Mouse (Mus musculus): Measurements from ENCODE around the gene Cenpp. TPM values are rescaled to one million over a fixed set of nuclear protein-coding genes. Genes with fewer than 3 reads are reported as not detected.

Cenpp gene
- polyA plus RNA-seq, 1 experiment from 2014 or later: 47.1 TPM

- DNase-seq (ENCODE audit: low spot score) (no peak), ATAC-seq (replicated peaks; ENCODE audit: insufficient number of reproducible peaks, low FRiP score, low TSS enrichment, low read depth) (no peak)
- Histone ChIP-seq H3K4me1 (ENCODE audit: control insufficient read depth, insufficient read depth, low read length) (no peaks in the 10 kb centered on the region), H3K27ac (replicated peaks; ENCODE audit: low read depth, low read length) (no peak overlapping the region), H3K4me2 (ENCODE audit: low read depth, low read length) (no peak overlapping the region), H3K9me3 (replicated peaks; ENCODE audit: control insufficient read depth, low read length) (no peaks in the 10 kb centered on the region), H3K4me3 (ENCODE audit: low read depth, low read length) (no peak overlapping the region), H3K36me3 (replicated peaks; ENCODE audit: control insufficient read depth, insufficient read depth, low read depth, low read length) (no peaks in the 10 kb centered on the region), H3K9ac (replicated peaks; ENCODE audit: low read length) (no peak overlapping the region), H3K27me3 (ENCODE audit: control insufficient read depth, insufficient read depth, low read length) (no peaks in the 10 kb centered on the region)
- WGBS: 96% methylated on average over 6 of the region's 6 CpGs
These were observed 179.9 kb downstream of the Cenpp start for GRCm38 (mm10) chr13:49472676-49473005.

DNA sequence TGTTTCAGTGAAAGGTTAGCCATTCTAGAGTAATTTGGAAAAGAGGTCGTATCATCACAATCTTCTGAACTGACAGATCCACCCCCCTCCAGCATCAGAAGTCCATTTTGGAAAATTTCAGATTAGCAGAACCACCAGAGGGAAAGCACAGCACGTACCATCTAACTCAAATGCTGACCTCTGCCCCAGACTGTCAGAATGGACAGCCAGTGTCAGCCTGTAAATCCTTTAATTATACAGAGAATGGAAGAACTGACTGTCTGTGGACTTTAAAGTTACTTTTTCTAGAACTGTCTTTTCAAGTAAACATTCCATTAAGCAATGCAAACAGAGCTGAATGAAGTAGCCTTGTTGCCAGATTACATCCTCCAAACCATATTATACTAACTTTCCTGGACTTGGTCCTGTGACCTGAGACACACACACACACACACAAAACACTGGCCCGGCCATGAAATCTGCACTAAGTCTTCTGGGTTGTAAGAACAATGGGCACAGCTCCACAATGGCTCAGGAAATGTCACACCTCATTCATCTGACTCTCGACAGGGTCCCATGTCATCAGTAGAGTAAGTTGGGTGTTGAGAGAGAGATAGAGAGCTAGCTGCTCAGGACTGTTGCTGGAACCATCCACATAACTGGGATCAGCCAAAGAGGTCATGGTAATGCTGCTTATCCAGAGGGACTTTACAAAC, 180.5 kb downstream of the Cenpp start:
- Histone ChIP-seq H3K9ac (replicated peaks; ENCODE audit: low read length) (no peak overlapping the region), H3K4me2 (ENCODE audit: low read depth, low read length) (no peak overlapping the region), H3K27ac (replicated peaks; ENCODE audit: low read depth, low read length) (no peak overlapping the region), H3K27me3 (ENCODE audit: control insufficient read depth, insufficient read depth, low read length) (no peaks in the 10 kb centered on the region), H3K36me3 (replicated peaks; ENCODE audit: control insufficient read depth, insufficient read depth, low read depth, low read length) (no peaks in the 10 kb centered on the region), H3K9me3 (replicated peaks; ENCODE audit: control insufficient read depth, low read length) (no peaks in the 10 kb centered on the region), H3K4me1 (ENCODE audit: control insufficient read depth, insufficient read depth, low read length) (no peaks in the 10 kb centered on the region), H3K4me3 (ENCODE audit: low read depth, low read length) (no peak overlapping the region)
- 71% methylated on average over 4 of the region's 4 CpGs for WGBS
- ATAC-seq (replicated peaks; ENCODE audit: insufficient number of reproducible peaks, low FRiP score, low TSS enrichment, low read depth) (no peak), DNase-seq (ENCODE audit: low spot score) (no peak)

- Histone ChIP-seq H3K9ac (replicated peaks; ENCODE audit: low read length) (no peak overlapping the region), H3K36me3 (replicated peaks; ENCODE audit: control insufficient read depth, insufficient read depth, low read depth, low read length) (no peaks in the 10 kb centered on the region), H3K9me3 (replicated peaks; ENCODE audit: control insufficient read depth, low read length) (no peaks in the 10 kb centered on the region), H3K4me2 (ENCODE audit: low read depth, low read length) (no peak overlapping the region), H3K27ac (replicated peaks; ENCODE audit: low read depth, low read length) (no peak overlapping the region), H3K4me1 (ENCODE audit: control insufficient read depth, insufficient read depth, low read length) (no peaks in the 10 kb centered on the region), H3K4me3 (ENCODE audit: low read depth, low read length) (no peak overlapping the region), H3K27me3 (ENCODE audit: control insufficient read depth, insufficient read depth, low read length) (no peaks in the 10 kb centered on the region)
- WGBS: 79% methylated on average over 4 of the region's 4 CpGs
- no peak for ATAC-seq (replicated peaks; ENCODE audit: insufficient number of reproducible peaks, low FRiP score, low TSS enrichment, low read depth)
- DNase-seq (ENCODE audit: low spot score): no peak
These were observed 181.8 kb downstream of the Cenpp start for GRCm38 (mm10) chr13:49470806-49471205.

- Histone ChIP-seq H3K4me2 (ENCODE audit: low read depth, low read length) (no peak overlapping the region), H3K4me3 (ENCODE audit: low read depth, low read length) (no peak overlapping the region), H3K27ac (replicated peaks; ENCODE audit: low read depth, low read length) (no peak overlapping the region), H3K27me3 (ENCODE audit: control insufficient read depth, insufficient read depth, low read length) (no peaks in the 10 kb centered on the region), H3K9me3 (replicated peaks; ENCODE audit: control insufficient read depth, low read length) (no peaks in the 10 kb centered on the region), H3K4me1 (ENCODE audit: control insufficient read depth, insufficient read depth, low read length) (no peaks in the 10 kb centered on the region), H3K36me3 (replicated peaks; ENCODE audit: control insufficient read depth, insufficient read depth, low read depth, low read length) (no peaks in the 10 kb centered on the region; the same call in 1 of the 2 replicates), H3K9ac (replicated peaks; ENCODE audit: low read length) (no peak overlapping the region)
- DNase-seq (ENCODE audit: low spot score) (no peak), ATAC-seq (replicated peaks; ENCODE audit: insufficient number of reproducible peaks, low FRiP score, low TSS enrichment, low read depth) (no peak)
- 88% methylated on average over 4 of the region's 4 CpGs for WGBS
These were observed 182.3 kb downstream of the Cenpp start for GRCm38 (mm10) chr13:49470319-49470718.

GRCm38 (mm10) chr13:49469002-49469401, 183.6 kb downstream of the Cenpp start:
- DNase-seq (ENCODE audit: low spot score): no peak
- 87% methylated on average over 5 of the region's 5 CpGs for WGBS

GRCm38 (mm10) chr13:49467585-49467984, 185.0 kb downstream of the Cenpp start:
- peak overlapping the region; percentile 4; the same call in 1 of the 2 replicates for H3K27ac ChIP-seq (replicated peaks; ENCODE audit: low read depth, low read length)
- 38% methylated on average over 2 of the region's 2 CpGs for WGBS
- no peak overlapping the region for H3K4me2 ChIP-seq (ENCODE audit: low read depth, low read length)
- no peaks in the 10 kb centered on the region; the same call in 1 of the 2 replicates for H3K36me3 ChIP-seq (replicated peaks; ENCODE audit: control insufficient read depth, insufficient read depth, low read depth, low read length)
- H3K9me3 ChIP-seq (replicated peaks; ENCODE audit: control insufficient read depth, low read length): no peaks in the 10 kb centered on the region
- H3K4me1 ChIP-seq (ENCODE audit: control insufficient read depth, insufficient read depth, low read length): no peaks in the 10 kb centered on the region
- ATAC-seq (replicated peaks; ENCODE audit: insufficient number of reproducible peaks, low FRiP score, low TSS enrichment, low read depth): peak; percentile 47; the same call in 1 of the 2 replicates
- no peak overlapping the region for H3K9ac ChIP-seq (replicated peaks; ENCODE audit: low read length)
- H3K27me3 ChIP-seq (ENCODE audit: control insufficient read depth, insufficient read depth, low read length): no peaks in the 10 kb centered on the region
- peak; percentile 45 for DNase-seq (ENCODE audit: low spot score)
- H3K4me3 ChIP-seq (ENCODE audit: low read depth, low read length): no peak overlapping the region

More at GRCm38 (mm10) chr13:49469002-49469401, 183.6 kb downstream of the Cenpp start:
- Histone ChIP-seq H3K9ac (replicated peaks; ENCODE audit: low read length) (no peak overlapping the region), H3K27ac (replicated peaks; ENCODE audit: low read depth, low read length) (no peak overlapping the region), H3K4me1 (ENCODE audit: control insufficient read depth, insufficient read depth, low read length) (no peaks in the 10 kb centered on the region), H3K27me3 (ENCODE audit: control insufficient read depth, insufficient read depth, low read length) (no peaks in the 10 kb centered on the region), H3K4me2 (ENCODE audit: low read depth, low read length) (no peak overlapping the region), H3K4me3 (ENCODE audit: low read depth, low read length) (no peak overlapping the region), H3K36me3 (replicated peaks; ENCODE audit: control insufficient read depth, insufficient read depth, low read depth, low read length) (no peaks in the 10 kb centered on the region; the same call in 1 of the 2 replicates), H3K9me3 (replicated peaks; ENCODE audit: control insufficient read depth, low read length) (no peaks in the 10 kb centered on the region)
- ATAC-seq (replicated peaks; ENCODE audit: insufficient number of reproducible peaks, low FRiP score, low TSS enrichment, low read depth): no peak

DNA sequence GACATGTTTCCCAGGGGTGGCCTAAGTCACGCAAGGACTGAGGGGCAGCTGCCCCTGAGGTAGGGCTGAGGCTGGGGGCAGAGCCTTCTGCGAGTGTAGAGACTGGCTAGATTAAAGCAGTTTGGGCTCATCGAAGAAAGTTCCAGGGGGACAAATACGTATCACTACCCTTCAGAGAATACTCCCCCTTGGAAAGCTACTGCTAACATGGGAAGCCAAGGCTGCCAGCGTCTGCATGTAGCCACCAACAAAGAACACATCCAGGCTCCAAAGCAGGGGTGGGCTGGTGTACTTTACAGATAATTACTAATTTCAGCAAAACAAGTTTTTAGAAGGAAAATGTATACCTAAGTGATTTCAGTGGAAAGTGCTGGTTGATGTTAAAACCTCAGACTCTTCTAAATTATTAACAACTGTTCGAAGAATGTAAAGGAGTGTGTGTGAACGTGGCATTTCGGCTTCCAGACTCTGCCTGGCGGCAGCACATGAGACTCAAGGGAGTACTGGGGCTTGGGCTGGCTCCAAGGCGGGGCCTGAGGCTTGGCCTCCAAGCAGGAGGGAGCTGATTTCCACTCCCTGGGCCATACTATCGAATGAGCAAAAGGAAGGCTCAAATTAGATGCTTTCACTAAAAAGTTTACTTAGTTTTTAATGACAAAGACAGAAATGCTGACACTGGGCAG, 186.1 kb downstream of the Cenpp start:
- no peak overlapping the region for H3K9ac ChIP-seq (replicated peaks; ENCODE audit: low read length)
- peak overlapping the region; percentile 76 for H3K27ac ChIP-seq (replicated peaks; ENCODE audit: low read depth, low read length)
- DNase-seq (ENCODE audit: low spot score) (peak; percentile 65), ATAC-seq (replicated peaks; ENCODE audit: insufficient number of reproducible peaks, low FRiP score, low TSS enrichment, low read depth) (peak; percentile 58; the same call in 1 of the 2 replicates)
- H3K4me2 ChIP-seq (ENCODE audit: low read depth, low read length): no peak overlapping the region
- H3K9me3 ChIP-seq (replicated peaks; ENCODE audit: control insufficient read depth, low read length): no peaks in the 10 kb centered on the region
- H3K36me3 ChIP-seq (replicated peaks; ENCODE audit: control insufficient read depth, insufficient read depth, low read depth, low read length): no peaks in the 10 kb centered on the region; the same call in none of the 2 replicates
- no peaks in the 10 kb centered on the region for H3K4me1 ChIP-seq (ENCODE audit: control insufficient read depth, insufficient read depth, low read length)
- WGBS: 50% methylated on average over 11 of the region's 11 CpGs
- no peak overlapping the region for H3K4me3 ChIP-seq (ENCODE audit: low read depth, low read length)
- no peaks in the 10 kb centered on the region for H3K27me3 ChIP-seq (ENCODE audit: control insufficient read depth, insufficient read depth, low read length)

GRCm38 (mm10) chr13:49465875-49466274, 186.7 kb downstream of the Cenpp start:
- Histone ChIP-seq H3K9ac (replicated peaks; ENCODE audit: low read length) (no peak overlapping the region), H3K27me3 (ENCODE audit: control insufficient read depth, insufficient read depth, low read length) (no peaks in the 10 kb centered on the region), H3K9me3 (replicated peaks; ENCODE audit: control insufficient read depth, low read length) (no peaks in the 10 kb centered on the region), H3K4me2 (ENCODE audit: low read depth, low read length) (no peak overlapping the region), H3K4me1 (ENCODE audit: control insufficient read depth, insufficient read depth, low read length) (no peaks in the 10 kb centered on the region), H3K4me3 (ENCODE audit: low read depth, low read length) (no peak overlapping the region), H3K27ac (replicated peaks; ENCODE audit: low read depth, low read length) (peak overlapping the region; percentile 76; the same call in 1 of the 2 replicates), H3K36me3 (replicated peaks; ENCODE audit: control insufficient read depth, insufficient read depth, low read depth, low read length) (no peaks in the 10 kb centered on the region; the same call in none of the 2 replicates)
- whole genome bisulfite sequencing: 96% methylated on average over 4 of the region's 4 CpGs
- DNase-seq (ENCODE audit: low spot score) (no peak), ATAC-seq (replicated peaks; ENCODE audit: insufficient number of reproducible peaks, low FRiP score, low TSS enrichment, low read depth) (no peak)
